Mouse (Mus musculus) heart, adult 2 months (tissue): ENCODE measurements around the gene 1700025G04Rik. TPM values are rescaled to one million over a fixed set of nuclear protein-coding genes. Genes with fewer than 3 reads are reported as not detected.

Source experiments
- DNase-seq, 2 experiments: peaks; one replicate each; pipeline ENCODE4 v3.0.0; 2021
- H3K27ac ChIP-seq: fragments of 200-600 bp; 2 replicates; pipeline ENCODE4 v1.8.1; 2022
- H3K27me3 ChIP-seq: fragments of 200-500 bp; 2 replicates; pipeline ENCODE4 v1.6.1; 2012; ENCODE audit warnings: mild to moderate bottlenecking, low read length, inconsistent platforms, mixed read lengths; ENCODE audit not compliant: control insufficient read depth, insufficient read depth
- H3K36me3 ChIP-seq: fragments of 200-500 bp; 2 replicates; pipeline ENCODE4 v1.6.1; 2012; ENCODE audit warnings: low read length, inconsistent platforms; ENCODE audit not compliant: control insufficient read depth, insufficient read depth
- H3K4me1 ChIP-seq: fragments of 200-500 bp; 2 replicates; pipeline ENCODE4 v1.6.1; 2011; ENCODE audit warnings: low read length; ENCODE audit not compliant: control insufficient read depth, insufficient read depth
- H3K4me3 ChIP-seq: fragments of 200-600 bp; 2 replicates; pipeline ENCODE4 v1.8.1; 2022
- H3K79me2 ChIP-seq: fragments of 200-500 bp; replicated peaks from 2 replicates; pipeline ENCODE4 v1.6.1; 2012; ENCODE audit warnings: mild to moderate bottlenecking, inconsistent platforms, low read length, moderate library complexity, mixed read lengths; ENCODE audit not compliant: control insufficient read depth, insufficient read depth
- H3K9ac ChIP-seq: fragments of 200-500 bp; 2 replicates; pipeline ENCODE4 v1.6.1; 2012; ENCODE audit warnings: low read depth, mild to moderate bottlenecking, control low read depth, inconsistent platforms, low read length, mixed read lengths
- CTCF ChIP-seq: fragments of 200-600 bp; IDR thresholded peaks from 2 replicates; pipeline ENCODE4 v1.8.1; 2022; ENCODE audit warnings: antibody characterized with exemption, mild to moderate bottlenecking, moderate library complexity
- EP300 ChIP-seq: fragments of 200-500 bp; IDR thresholded peaks from 2 replicates; pipeline ENCODE4 v1.6.1; 2011; ENCODE audit warnings: low read depth, low read length, control low read depth; ENCODE audit not compliant: insufficient read depth
- POLR2A ChIP-seq: fragments of 200-500 bp; IDR thresholded peaks from 2 replicates; pipeline ENCODE4 v1.6.1; 2011; ENCODE audit warnings: mild to moderate bottlenecking, low read depth, low read length, control low read depth; ENCODE audit not compliant: insufficient read depth
- WGBS: fragments of 180-500 bp; shearing (Covaris S2); methylation state at CpG from one replicate; pipeline ENCODE4 v1.1.7; 2018; 5-methylcytosine and 5-hydroxymethylcytosine counted together
- intact Hi-C: fragments of 180-260 bp; cut with DNase I; formaldehyde crosslinking; loops from one replicate; pipeline ENCODE4 v1.15.1; 2025
- polyA plus RNA-seq: library from polyadenylated mRNA; depleted of rRNA; stranded (reverse); fragments of >200 nt; gene quantifications from 2 replicates; pipeline ENCODE4 v1.2.3, GENCODE M21; 2012
- total RNA-seq, 2 experiments: library from RNA; stranded (reverse); gene quantifications; 2 replicates each; pipeline ENCODE4 v1.2.3; 2021

1700025G04Rik gene
- total and polyA plus RNA-seq, 3 experiments, result 11.0 to 46.1 (median 40.4) TPM

GRCm38 (mm10) chr1:151963248-151963647, 126.7 kb downstream of the 1700025G04Rik start:
- peaks cover 2% of the 10 kb centered on the region; the same call in 1 of the 2 replicates for H3K79me2 ChIP-seq
- peaks cover 10% of the 10 kb centered on the region for H3K4me1 ChIP-seq
- H3K36me3 ChIP-seq, result peaks cover 5% of the 10 kb centered on the region; the same call in 1 of the 2 replicates
- H3K9ac ChIP-seq, result no peak overlapping the region
- WGBS, result 39% methylated on average over 7 of the region's 7 CpGs
- intact Hi-C loops, result no loop called here
- TF ChIP-seq EP300 (no peak), CTCF (no peak), POLR2A (no peak)
- peak overlapping the region; percentile 52 for H3K27ac ChIP-seq
- H3K27me3 ChIP-seq, result no peaks in the 10 kb centered on the region
- DNase-seq, result no peak
- H3K4me3 ChIP-seq, result no peak overlapping the region

- no peaks in the 10 kb centered on the region; the same call in 1 of the 2 replicates for H3K79me2 ChIP-seq
- H3K9ac ChIP-seq, result no peak overlapping the region
- H3K27ac ChIP-seq, result no peak overlapping the region
- 80% methylated on average over 6 of the region's 6 CpGs for WGBS
- peaks cover 5% of the 10 kb centered on the region; the same call in 1 of the 2 replicates for H3K36me3 ChIP-seq
- intact Hi-C loops, result no loop called here
- H3K27me3 ChIP-seq, result no peaks in the 10 kb centered on the region
- no peak for DNase-seq
- H3K4me1 ChIP-seq, result peaks cover 12% of the 10 kb centered on the region
- H3K4me3 ChIP-seq, result no peak overlapping the region
- no peak for TF ChIP-seq EP300
- no peak for TF ChIP-seq POLR2A
- no peak for TF ChIP-seq CTCF
These were observed 127.8 kb downstream of the 1700025G04Rik start for GRCm38 (mm10) chr1:151962078-151962477.

GRCm38 (mm10) chr1:151961204-151961603, 128.7 kb downstream of the 1700025G04Rik start:
- peak in 1 of 2 experiments; percentile 37 for DNase-seq
- peaks cover 9% of the 10 kb centered on the region for H3K4me1 ChIP-seq
- no peak overlapping the region for H3K9ac ChIP-seq
- intact Hi-C loops, result no loop called here
- H3K36me3 ChIP-seq, result peaks cover 3% of the 10 kb centered on the region; the same call in 1 of the 2 replicates
- TF ChIP-seq CTCF (no peak), POLR2A (no peak)
- WGBS, result 76% methylated on average over 10 of the region's 10 CpGs
- no peak overlapping the region for H3K27ac ChIP-seq
- no peaks in the 10 kb centered on the region for H3K27me3 ChIP-seq
- no peaks in the 10 kb centered on the region; the same call in 1 of the 2 replicates for H3K79me2 ChIP-seq
- no peak overlapping the region for H3K4me3 ChIP-seq

GRCm38 (mm10) chr1:151959010-151959409, 130.9 kb downstream of the 1700025G04Rik start:
- intact Hi-C loops, result no loop called here
- Histone ChIP-seq H3K79me2 (no peaks in the 10 kb centered on the region; the same call in 1 of the 2 replicates), H3K4me1 (peaks cover 15% of the 10 kb centered on the region), H3K4me3 (no peak overlapping the region), H3K9ac (no peak overlapping the region), H3K27me3 (no peaks in the 10 kb centered on the region), H3K27ac (no peak overlapping the region), H3K36me3 (no peaks in the 10 kb centered on the region)
- no peak for DNase-seq
- WGBS, result 57% methylated on average over 3 of the region's 3 CpGs
- no peak for TF ChIP-seq CTCF
- TF ChIP-seq EP300, result no peak
- no peak for TF ChIP-seq POLR2A

GRCm38 (mm10) chr1:151958442-151958841, 131.5 kb downstream of the 1700025G04Rik start:
- no peak for TF ChIP-seq EP300
- TF ChIP-seq CTCF, result no peak
- TF ChIP-seq POLR2A, result no peak
- Histone ChIP-seq H3K4me1 (peaks cover 13% of the 10 kb centered on the region), H3K4me3 (no peak overlapping the region), H3K79me2 (no peaks in the 10 kb centered on the region), H3K27ac (peak overlapping the region; percentile 20; the same call in 1 of the 2 replicates), H3K27me3 (no peaks in the 10 kb centered on the region), H3K36me3 (no peaks in the 10 kb centered on the region), H3K9ac (no peak overlapping the region)
- 64% methylated on average over 3 of the region's 3 CpGs for WGBS
- intact Hi-C loops, result no loop called here
- no peak for DNase-seq

GRCm38 (mm10) chr1:151957669-151958068, 132.3 kb downstream of the 1700025G04Rik start:
- H3K79me2 ChIP-seq, result no peaks in the 10 kb centered on the region
- peak overlapping the region; percentile 20 for H3K27ac ChIP-seq
- TF ChIP-seq POLR2A (no peak), EP300 (no peak), CTCF (no peak)
- no peak overlapping the region for H3K4me3 ChIP-seq
- no peaks in the 10 kb centered on the region for H3K27me3 ChIP-seq
- DNase-seq, result no peak
- H3K9ac ChIP-seq, result no peak overlapping the region
- H3K36me3 ChIP-seq, result no peaks in the 10 kb centered on the region; the same call in 1 of the 2 replicates
- H3K4me1 ChIP-seq, result peaks cover 15% of the 10 kb centered on the region
- 11% methylated on average over 7 of the region's 7 CpGs for WGBS
- intact Hi-C loops, result no loop called here

GRCm38 (mm10) chr1:151955866-151956265, 134.1 kb downstream of the 1700025G04Rik start:
- intact Hi-C loops, result no loop called here
- DNase-seq, result no peak
- TF ChIP-seq EP300 (no peak), POLR2A (no peak), CTCF (no peak)
- no peak overlapping the region for H3K27ac ChIP-seq
- WGBS, result 68% methylated on average over 5 of the region's 5 CpGs
- no peaks in the 10 kb centered on the region; the same call in 1 of the 2 replicates for H3K36me3 ChIP-seq
- H3K4me3 ChIP-seq, result no peak overlapping the region
- H3K4me1 ChIP-seq, result peaks cover 17% of the 10 kb centered on the region
- no peak overlapping the region for H3K9ac ChIP-seq
- H3K79me2 ChIP-seq, result no peaks in the 10 kb centered on the region
- no peaks in the 10 kb centered on the region for H3K27me3 ChIP-seq
